Mouse (Mus musculus) small intestine, adult 2 months (tissue): Measurements from ENCODE around the gene Mcee.

ENCODE experiments used
- CTCF ChIP-seq: fragments of 200-500 bp; IDR thresholded peaks from 2 replicates; pipeline ENCODE4 v1.5.1; 2012; ENCODE audit warnings: low read depth, mild to moderate bottlenecking, control low read depth, inconsistent platforms, low read length, moderate library complexity, mixed read lengths; ENCODE audit not compliant: insufficient replicate concordance, insufficient read length; ENCODE audit errors: extremely low read depth
- POLR2A ChIP-seq: fragments of 200-500 bp; IDR thresholded peaks from 2 replicates; pipeline ENCODE4 v1.6.1; 2012; ENCODE audit warnings: low read depth, mild to moderate bottlenecking, control low read depth, inconsistent platforms, low read length, moderate library complexity

- TF ChIP-seq POLR2A, result no peak
- TF ChIP-seq CTCF, result no peak
These were observed 64.3 kb downstream of the Mcee start for GRCm38 (mm10) chr7:64456676-64457075.
